Mouse (Mus musculus): ENCODE data around the gene Rnf113a2.
A peak's percentile ranks its signal among the peaks of the same experiment; 100 is the strongest.

Rnf113a2 gene

GRCm38 (mm10) chr12:84416834-84417604 is at the start of gene Rnf113a2:
Gene Rnf113a2 (plus strand): TSS chr12:84417196.
- DNase-seq (ENCODE audit: low spot score in 2 of 2) = peak; percentile 64 to 77

- DNase-seq (ENCODE audit: low spot score in 2 of 2) = no peak
Measured at GRCm38 (mm10) chr12:84371647-84372046, 45.3 kb upstream of the Rnf113a2 start.

- no peak for DNase-seq (ENCODE audit: low spot score in 2 of 2)
Measured at GRCm38 (mm10) chr12:84373831-84374481, 43.0 kb upstream of the Rnf113a2 start.

GRCm38 (mm10) chr12:84382369-84382768 is 34.6 kb upstream of the Rnf113a2 start:
- no peak for DNase-seq (ENCODE audit: low spot score in 2 of 2)

DNA sequence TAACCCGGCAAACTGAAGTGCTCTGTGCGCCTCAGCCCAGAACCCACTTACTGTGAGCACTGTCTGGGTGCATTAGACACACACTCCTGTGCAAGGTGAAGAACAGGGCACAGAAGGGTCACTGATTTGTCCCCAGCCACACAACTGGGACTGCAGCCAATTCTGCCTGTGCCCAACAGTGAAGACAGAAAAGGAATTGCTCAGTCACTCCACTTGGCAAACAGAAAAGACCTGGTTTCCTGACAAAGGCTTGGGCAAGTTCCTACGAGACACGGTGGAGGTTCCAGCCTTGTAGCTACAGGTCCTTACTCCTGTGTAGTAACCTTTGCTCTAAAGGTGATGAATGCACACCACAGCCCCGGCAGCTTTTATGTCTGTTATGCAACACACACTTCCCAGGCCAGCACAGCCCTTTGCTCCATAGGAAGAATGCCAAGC is 32.3 kb upstream of the Rnf113a2 start:
- peak; percentile 59 to 77 for DNase-seq (ENCODE audit: low spot score in 2 of 2)

DNA sequence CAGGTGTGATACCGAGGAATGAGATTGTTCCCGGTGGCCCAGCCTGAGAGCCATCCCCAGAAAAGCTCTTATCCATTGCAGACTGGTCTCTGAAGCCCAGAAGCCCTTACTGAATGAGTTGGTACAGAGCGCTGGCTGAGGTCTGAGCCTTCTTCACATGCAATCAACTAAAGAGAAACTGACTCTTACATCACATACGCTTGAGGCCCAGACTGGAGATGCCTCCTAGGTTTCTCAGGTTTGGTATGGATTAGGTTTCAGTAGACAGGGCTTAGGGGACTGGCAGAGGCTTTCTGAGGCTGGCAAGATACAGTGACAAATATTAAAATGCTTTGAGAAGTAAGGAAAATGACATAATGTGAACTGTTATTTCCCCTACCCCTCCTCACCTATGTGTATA is 31.6 kb upstream of the Rnf113a2 start:
- no peak for DNase-seq (ENCODE audit: low spot score in 2 of 2)

DNA sequence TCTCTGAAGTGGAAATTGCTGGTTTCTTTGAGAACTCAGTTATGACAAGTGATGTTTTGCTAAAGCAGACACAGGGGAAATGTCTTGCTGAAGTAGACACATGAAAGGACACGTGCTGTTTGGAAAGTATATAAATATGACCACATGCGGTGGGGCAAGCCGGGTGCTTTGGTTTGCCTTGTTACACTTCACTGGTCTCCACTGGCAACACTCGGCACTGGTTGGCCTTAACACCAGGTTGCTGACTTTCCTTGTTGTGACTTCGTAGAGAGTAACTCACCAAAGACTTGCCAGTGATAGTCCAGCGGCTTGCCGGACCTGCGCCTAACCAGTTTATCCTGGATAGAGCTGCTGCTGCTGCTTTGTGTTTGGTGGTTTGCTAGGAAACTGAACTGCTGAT is 28.9 kb upstream of the Rnf113a2 start:
- no peak for DNase-seq (ENCODE audit: low spot score in 2 of 2)

DNA sequence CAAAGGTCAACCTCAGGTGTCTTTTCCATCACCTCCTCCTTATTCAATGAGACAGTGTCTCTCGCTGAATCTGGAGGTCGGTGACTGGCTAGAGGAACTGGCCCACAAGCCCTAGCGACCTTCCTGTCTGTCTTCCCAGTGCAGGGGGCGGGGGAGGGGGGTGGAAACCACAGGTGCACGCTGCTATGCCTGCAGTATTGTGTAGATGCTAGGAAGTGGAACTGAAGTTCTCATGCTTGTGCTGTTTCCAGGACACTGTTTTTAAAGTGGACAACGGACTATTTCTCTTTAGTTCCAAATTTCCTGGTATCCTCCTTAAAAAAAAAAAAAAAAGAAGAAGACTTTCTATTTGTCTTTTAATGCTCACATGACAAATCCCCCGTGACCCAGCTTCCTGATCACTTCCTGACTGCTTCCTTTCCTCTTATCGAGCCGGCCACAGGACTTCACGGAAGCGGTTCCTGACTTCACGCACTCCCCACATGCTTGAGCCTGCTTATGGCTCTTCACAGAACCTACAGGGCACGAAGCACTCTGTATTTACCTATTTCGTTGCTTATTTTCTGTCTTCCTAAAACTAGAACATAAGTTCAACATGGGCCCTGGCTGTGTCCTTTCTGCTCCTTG is 28.1 kb upstream of the Rnf113a2 start:
- no peak for DNase-seq (ENCODE audit: low spot score in 2 of 2)

DNA sequence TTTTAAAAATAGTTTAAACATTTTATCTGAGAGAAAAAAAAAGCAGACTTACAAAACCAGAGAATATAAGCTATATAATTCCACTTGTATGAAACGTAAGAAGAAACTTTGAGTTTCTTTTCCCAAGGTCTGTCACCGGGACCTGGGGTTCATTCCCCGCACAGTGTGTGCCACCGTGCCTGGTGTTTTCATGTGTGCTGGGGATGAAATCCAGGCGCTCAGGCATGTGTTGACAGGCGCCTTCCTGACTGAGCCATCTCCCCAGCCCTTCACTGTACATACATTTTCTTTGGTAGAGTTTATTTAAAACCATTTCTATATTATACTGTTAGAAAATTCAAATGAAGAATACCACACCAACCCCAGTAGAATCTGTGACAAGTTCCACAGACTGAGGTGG is 26.7 kb upstream of the Rnf113a2 start:
- no peak for DNase-seq (ENCODE audit: low spot score in 2 of 2)

DNA sequence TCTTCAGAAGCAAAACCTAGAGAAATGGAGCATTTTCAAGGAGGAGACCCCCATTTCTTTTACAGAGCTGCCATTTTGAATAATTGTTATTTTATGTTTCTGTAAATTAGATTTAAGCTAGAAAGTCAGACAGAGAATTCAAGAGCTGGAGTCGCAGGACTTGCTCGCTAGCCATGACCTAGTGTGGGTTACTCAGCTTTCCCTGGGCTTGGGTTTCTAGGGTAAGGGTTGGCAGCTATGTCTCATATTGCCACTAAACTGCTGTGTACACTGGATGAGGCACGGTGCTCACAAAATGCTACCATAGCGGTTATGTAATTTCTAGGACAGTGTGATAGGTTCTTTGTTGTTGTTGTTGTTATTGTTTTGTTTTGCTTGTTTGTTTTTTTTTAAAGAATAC is 24.3 kb upstream of the Rnf113a2 start:
- no peak for DNase-seq (ENCODE audit: low spot score in 2 of 2)

GRCm38 (mm10) chr12:84393847-84394246 is 23.1 kb upstream of the Rnf113a2 start:
- DNase-seq (ENCODE audit: low spot score in 2 of 2) = no peak

GRCm38 (mm10) chr12:84396947-84397679 is 19.9 kb upstream of the Rnf113a2 start:
- no peak for DNase-seq (ENCODE audit: low spot score in 2 of 2)

GRCm38 (mm10) chr12:84397685-84398084 is 19.3 kb upstream of the Rnf113a2 start:
- DNase-seq (ENCODE audit: low spot score in 2 of 2) = no peak

DNA sequence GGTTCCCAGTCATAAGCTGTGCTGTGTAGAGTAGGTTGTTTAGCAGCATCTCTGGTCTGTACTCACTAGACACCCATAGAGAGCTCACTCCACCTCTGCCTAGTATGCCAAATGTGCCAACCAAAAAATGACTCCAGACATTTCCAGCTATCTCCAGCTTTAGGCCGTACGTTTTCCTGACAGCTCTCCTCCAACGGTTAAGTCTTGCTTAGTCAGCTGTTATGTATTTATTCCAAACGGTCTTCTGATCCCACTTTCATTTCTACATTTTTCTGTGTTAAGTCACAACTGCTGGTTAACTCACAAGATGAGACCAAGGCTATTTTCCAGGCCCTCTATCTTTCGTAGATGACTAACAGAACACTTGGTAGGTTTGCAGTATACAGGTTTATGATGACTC is 18.4 kb upstream of the Rnf113a2 start:
- DNase-seq (ENCODE audit: low spot score in 2 of 2) = no peak

DNA sequence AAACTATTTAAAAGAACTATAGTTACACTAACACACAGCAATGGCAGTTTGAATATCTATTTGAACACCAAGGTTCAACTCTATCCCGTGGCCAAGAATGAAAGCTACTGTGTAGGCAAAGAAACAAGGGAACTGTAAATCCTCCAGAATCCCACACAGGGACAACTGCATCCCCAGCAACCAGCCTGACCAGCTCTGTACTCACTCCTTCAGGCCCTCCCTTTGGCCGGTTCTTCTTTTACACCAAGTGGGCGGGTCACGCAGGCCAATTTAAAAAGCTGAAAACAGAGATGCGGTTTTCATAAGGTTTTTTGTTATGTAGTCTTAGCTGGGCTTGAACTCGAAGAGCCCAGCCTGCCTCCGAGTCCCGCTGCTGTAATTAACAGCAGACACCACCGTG is 17.9 kb upstream of the Rnf113a2 start:
- DNase-seq (ENCODE audit: low spot score in 2 of 2) = peak in 1 of 2 experiments; percentile 34

DNA sequence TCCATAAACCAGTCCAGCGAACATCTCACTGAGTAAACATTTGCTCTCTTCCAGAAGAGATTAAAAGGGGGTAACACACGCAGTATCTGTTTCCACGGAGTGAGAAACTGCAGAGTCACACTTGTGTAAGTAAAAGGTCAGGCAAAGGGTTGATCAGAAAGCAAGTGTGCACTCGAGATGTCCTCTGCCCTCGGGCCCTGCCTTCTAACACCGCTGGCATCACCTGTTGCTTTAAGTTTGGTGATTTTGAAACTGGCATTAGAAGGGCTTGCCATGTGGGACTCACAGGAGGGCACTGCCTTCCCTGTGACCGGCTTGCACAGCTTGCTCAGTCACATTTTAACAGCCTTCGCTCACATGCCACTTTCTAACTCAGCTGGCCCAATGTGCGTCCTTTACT is 17.3 kb upstream of the Rnf113a2 start:
- peak; percentile 13 to 36 for DNase-seq (ENCODE audit: low spot score in 2 of 2)

DNA sequence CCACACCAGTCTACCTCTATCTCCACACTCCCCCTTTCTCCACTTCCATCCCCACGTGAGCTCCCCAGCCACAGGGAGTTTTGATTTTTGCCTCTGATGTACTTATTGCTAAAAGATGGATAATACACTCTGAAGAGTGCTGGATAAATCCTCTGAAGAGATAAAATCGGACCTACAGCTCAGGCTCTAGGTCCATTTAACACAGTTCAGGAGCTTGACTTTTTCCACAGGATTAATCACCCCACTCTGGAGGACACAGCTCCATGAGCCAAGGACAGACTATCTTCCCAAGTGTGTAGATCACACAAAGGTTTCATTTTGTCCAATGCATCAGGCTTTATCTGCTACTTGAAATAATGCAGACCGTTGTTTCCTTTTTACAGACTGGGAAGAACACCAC is 16.9 kb upstream of the Rnf113a2 start:
- DNase-seq (ENCODE audit: low spot score in 2 of 2) = no peak

- peak; percentile 40 to 55 for DNase-seq (ENCODE audit: low spot score in 2 of 2)
Measured at GRCm38 (mm10) chr12:84400653-84401052, 16.3 kb upstream of the Rnf113a2 start.

GRCm38 (mm10) chr12:84402923-84403322 is 14.1 kb upstream of the Rnf113a2 start:
- DNase-seq (ENCODE audit: low spot score in 2 of 2) = no peak

- no peak for DNase-seq (ENCODE audit: low spot score in 2 of 2)
Measured at GRCm38 (mm10) chr12:84404541-84404940, 12.5 kb upstream of the Rnf113a2 start.

GRCm38 (mm10) chr12:84407259-84407658 is 9.7 kb upstream of the Rnf113a2 start:
- no peak for DNase-seq (ENCODE audit: low spot score in 2 of 2)

Measured in urinary bladder, adult 18-20 months (tissue).